34 mouse cellular contexts compared by ENCODE assay signal in the genomic region with DNA sequence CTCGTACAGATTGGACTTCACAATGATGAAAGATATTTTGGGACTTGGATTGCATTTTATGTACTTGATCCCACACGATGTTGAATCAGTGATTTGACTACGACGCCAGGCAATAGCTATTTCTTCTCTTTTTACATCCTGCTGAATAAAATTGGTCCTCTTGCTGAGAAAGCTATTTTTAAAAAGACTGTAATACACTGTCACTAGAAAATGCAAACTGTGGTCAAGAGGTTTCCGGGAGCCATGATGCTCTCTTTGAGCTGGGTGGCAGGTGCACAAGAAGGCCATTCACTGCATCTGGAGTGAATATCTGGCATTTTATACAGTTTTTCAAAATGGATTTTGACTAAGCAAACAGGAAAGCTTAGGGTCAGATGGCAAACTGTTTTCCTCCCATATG. TPM values are rescaled to one million over a fixed set of nuclear protein-coding genes. Genes with fewer than 3 reads are reported as not detected.
"Had no signal": no experiment of that assay in that cellular context is flagged by ENCODE, and none has a peak within 500 bp of the region (broad histone marks: within the 10 kb centered on the region; RNA-seq: fewer than 3 reads in every experiment).

No protein-coding gene starts in this region.

- H3K36me3 ChIP-seq: heart, embryonic 13.5 days; heart, embryonic 15.5 days; hindbrain, embryonic 10.5 days; hindbrain, embryonic 12.5 days; hindbrain, embryonic 13.5 days; hindbrain, embryonic 15.5 days; intestine, embryonic 15.5 days; kidney, embryonic 15.5 days had no signal

- H3K4me1 ChIP-seq: heart, embryonic 13.5 days; heart, embryonic 15.5 days; hindbrain, embryonic 10.5 days; hindbrain, embryonic 12.5 days; hindbrain, embryonic 13.5 days; hindbrain, embryonic 15.5 days; intestine, embryonic 15.5 days; kidney, embryonic 15.5 days had no signal

- DNase-seq: heart, postnatal 10 days; heart, postnatal 14 days; heart, postnatal 36 days; heart, postnatal 4 days; kidney, adult 11 months; kidney, adult 18-20 months; kidney, adult 2 months; kidney, adult 8-10 months; kidney, adult 9 months; kidney, postnatal 10 days; kidney, postnatal 14 days; kidney, postnatal 25 days; kidney, postnatal 36 days; kidney, postnatal 4 days; layer of hippocampus, adult 9-11 months; layer of hippocampus, postnatal 36 days had no signal

- H3K27ac ChIP-seq: heart, embryonic 13.5 days; heart, embryonic 15.5 days; hindbrain, embryonic 10.5 days; hindbrain, embryonic 12.5 days; hindbrain, embryonic 13.5 days; hindbrain, embryonic 14.5 days; hindbrain, embryonic 15.5 days; hindbrain, postnatal 0 days; intestine, embryonic 15.5 days; kidney, embryonic 15.5 days; kidney, postnatal 0 days; layer of hippocampus, adult 2 months; left cerebral cortex, adult 2 months had no signal

- ATAC-seq: hindbrain, embryonic 16.5 days; hindbrain, postnatal 0 days; inflammation-experienced regulatory T-cells, adult 6 months; intestine, embryonic 15.5 days; intestine, embryonic 16.5 days; intestine, postnatal 0 days had no signal

- H3K9me3 ChIP-seq: heart, embryonic 13.5 days; heart, embryonic 15.5 days; hindbrain, embryonic 10.5 days; hindbrain, embryonic 12.5 days; hindbrain, embryonic 13.5 days; hindbrain, embryonic 15.5 days; intestine, embryonic 15.5 days; kidney, embryonic 15.5 days had no signal

- H3K4me3 ChIP-seq: heart, embryonic 13.5 days; heart, embryonic 15.5 days; hindbrain, embryonic 10.5 days; hindbrain, embryonic 12.5 days; hindbrain, embryonic 13.5 days; hindbrain, embryonic 15.5 days; intestine, embryonic 15.5 days; kidney, embryonic 15.5 days; layer of hippocampus, adult 2 months; left cerebral cortex, adult 2 months had no signal

- H3K27me3 ChIP-seq: heart, embryonic 13.5 days; heart, embryonic 15.5 days; hindbrain, embryonic 12.5 days; hindbrain, embryonic 13.5 days; hindbrain, embryonic 15.5 days; intestine, embryonic 15.5 days; kidney, embryonic 15.5 days had no signal

- H3K4me2 ChIP-seq: heart, embryonic 13.5 days; heart, embryonic 15.5 days; hindbrain, embryonic 12.5 days; hindbrain, embryonic 13.5 days; hindbrain, embryonic 14.5 days; hindbrain, embryonic 15.5 days; intestine, embryonic 15.5 days; kidney, embryonic 15.5 days had no signal

- H3K9ac ChIP-seq: heart, embryonic 13.5 days; heart, embryonic 15.5 days; hindbrain, embryonic 12.5 days; hindbrain, embryonic 13.5 days; hindbrain, embryonic 14.5 days; hindbrain, embryonic 15.5 days; intestine, embryonic 15.5 days; kidney, embryonic 15.5 days had no signal

RNA-seq across cellular contexts. Expression of a gene that starts 24.9 kb away (rescaled TPM):
- total RNA-seq: hematopoietic stem cell, adult 5-6 weeks had no signal
